Mouse (Mus musculus) stomach, embryonic 16.5 days (tissue): ENCODE results near the gene Acta1. TPM values are rescaled to one million over a fixed set of nuclear protein-coding genes. Genes with fewer than 3 reads are reported as not detected.

Source experiments
- ATAC-seq: fragments of 200-750 bp; cut with Nextera tagmentation; 2 replicates; pipeline ENCODE4 v1.8.0; 2017; ENCODE audit warnings: moderate number of reproducible peaks, moderate TSS enrichment; ENCODE audit not compliant: insufficient read depth, low FRiP score
- H3K27ac ChIP-seq: fragments of 300-500 bp; sonication (generic); 2 replicates; pipeline ENCODE4 v1.5.1; 2014; ENCODE audit warnings: low read length
- H3K27me3 ChIP-seq: fragments of 300-500 bp; sonication (generic); 2 replicates; pipeline ENCODE4 v1.6.1; 2014; ENCODE audit warnings: low read length, control low read depth, mixed read lengths; ENCODE audit not compliant: control insufficient read depth, insufficient read depth
- H3K36me3 ChIP-seq: fragments of 300-500 bp; sonication (generic); 2 replicates; pipeline ENCODE4 v1.6.1; 2014; ENCODE audit warnings: low read length; ENCODE audit not compliant: control insufficient read depth, insufficient read depth
- H3K4me1 ChIP-seq: fragments of 300-500 bp; sonication (generic); 2 replicates; pipeline ENCODE4 v1.6.1; 2014; ENCODE audit warnings: low read length, control low read depth, mixed read lengths; ENCODE audit not compliant: control insufficient read depth, insufficient read depth
- H3K4me2 ChIP-seq: fragments of 300-500 bp; sonication (generic); 2 replicates; pipeline ENCODE4 v1.6.1; 2014; ENCODE audit warnings: low read depth, low read length, mixed read lengths
- H3K4me3 ChIP-seq: fragments of 300-500 bp; sonication (generic); replicated peaks from 2 replicates; pipeline ENCODE4 v1.5.1; 2014; ENCODE audit warnings: mild to moderate bottlenecking, low read length
- H3K9ac ChIP-seq: fragments of 300-500 bp; sonication (generic); 2 replicates; pipeline ENCODE4 v1.6.1; 2014; ENCODE audit warnings: low read length
- H3K9me3 ChIP-seq: fragments of 300-500 bp; sonication (generic); replicated peaks from 2 replicates; pipeline ENCODE4 v1.6.1; 2016; ENCODE audit warnings: low read length, control low read depth; ENCODE audit not compliant: control insufficient read depth
- WGBS: fragments of 180-500 bp; shearing (Covaris S2); extraction: QIAGEN DNeasy Blood & Tissue Kit; methylation state at CpG from one replicate; pipeline ENCODE4 v1.1.7; 2014; 5-methylcytosine and 5-hydroxymethylcytosine counted together
- polyA plus RNA-seq: library from polyadenylated mRNA; unstranded; fragments of >200 nt; fragmentation: Nextera tagmentation; extraction: Ambion mirVana; gene quantifications from 2 replicates; pipeline ENCODE4 v1.2.1, GENCODE M21; 2015

Acta1 gene
- 120 and 1,117 TPM in 2 replicates for polyA plus RNA-seq

GRCm38 (mm10) chr8:123894502-123895097, at the start of gene Acta1:
Gene Acta1, minus strand, starts transcription at chr8:123894751.
- H3K4me2 ChIP-seq, result no peak within 1 kb of the TSS
- 23% methylated on average over 15 of the region's 15 CpGs for WGBS
- no peak within 1 kb of the TSS for H3K27ac ChIP-seq
- peak; percentile 46; the same call in 1 of the 2 replicates for ATAC-seq
- no peak within 1 kb of the TSS for H3K9ac ChIP-seq
- no peaks in the 10 kb centered on the region for H3K9me3 ChIP-seq
- H3K36me3 ChIP-seq, result no peaks in the 10 kb centered on the region
- H3K27me3 ChIP-seq, result peaks cover 50% of the 10 kb centered on the region
- no peaks in the 10 kb centered on the region for H3K4me1 ChIP-seq
- H3K4me3 ChIP-seq, result no peak within 1 kb of the TSS

- WGBS, result 92% methylated on average over 7 of the region's 7 CpGs
- no peak overlapping the region for H3K27ac ChIP-seq
- H3K4me2 ChIP-seq, result no peak overlapping the region
- ATAC-seq, result no peak
- H3K4me3 ChIP-seq, result no peak overlapping the region
- H3K36me3 ChIP-seq, result peaks cover 23% of the 10 kb centered on the region; the same call in 1 of the 2 replicates
- no peaks in the 10 kb centered on the region for H3K4me1 ChIP-seq
- no peaks in the 10 kb centered on the region for H3K9me3 ChIP-seq
- H3K9ac ChIP-seq, result no peak overlapping the region
- no peaks in the 10 kb centered on the region for H3K27me3 ChIP-seq
These were observed 34.5 kb upstream of the Acta1 start for GRCm38 (mm10) chr8:123929026-123929425.

DNA sequence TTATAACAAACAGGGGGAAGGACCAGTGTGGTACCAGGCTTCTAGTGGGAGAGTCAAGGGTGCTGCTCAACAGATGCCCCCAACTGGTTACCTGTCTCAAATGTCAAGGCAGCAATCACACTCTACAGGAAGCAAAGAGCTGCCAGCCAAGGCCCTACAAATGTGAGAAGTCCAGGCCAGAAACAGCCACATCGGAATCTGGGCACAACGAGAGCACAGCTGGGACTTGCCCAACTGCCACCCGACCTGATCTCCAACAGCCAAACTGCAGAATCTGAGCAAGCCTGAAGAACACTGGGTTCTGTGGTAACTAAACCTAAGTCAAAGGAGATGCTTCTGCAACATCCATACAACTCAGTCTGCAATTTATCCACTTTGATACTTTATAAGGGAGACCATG, 31.1 kb upstream of the Acta1 start:
- Histone ChIP-seq H3K27ac (no peak overlapping the region), H3K36me3 (peaks cover 30% of the 10 kb centered on the region)

GRCm38 (mm10) chr8:123924719-123925118, 30.2 kb upstream of the Acta1 start:
- Histone ChIP-seq H3K36me3 (peaks cover 25% of the 10 kb centered on the region), H3K9me3 (no peaks in the 10 kb centered on the region), H3K4me3 (no peak overlapping the region), H3K4me1 (no peaks in the 10 kb centered on the region), H3K4me2 (no peak overlapping the region), H3K27ac (no peak overlapping the region), H3K9ac (no peak overlapping the region), H3K27me3 (no peaks in the 10 kb centered on the region)
- peak; percentile 77 for ATAC-seq
- WGBS, result 7% methylated on average over 2 of the region's 2 CpGs

More for the DNA sequence above, 31.1 kb upstream of the Acta1 start:
- WGBS, result 91% methylated on average over 3 of the region's 3 CpGs
- Histone ChIP-seq H3K4me2 (no peak overlapping the region), H3K27me3 (no peaks in the 10 kb centered on the region), H3K9me3 (no peaks in the 10 kb centered on the region), H3K4me3 (no peak overlapping the region), H3K9ac (no peak overlapping the region), H3K4me1 (no peaks in the 10 kb centered on the region)
- no peak for ATAC-seq

- no peak overlapping the region for H3K4me2 ChIP-seq
- H3K4me1 ChIP-seq, result no peaks in the 10 kb centered on the region
- H3K27me3 ChIP-seq, result no peaks in the 10 kb centered on the region
- WGBS, result 92% methylated on average over 3 of the region's 3 CpGs
- no peaks in the 10 kb centered on the region; the same call in none of the 2 replicates for H3K36me3 ChIP-seq
- no peak for ATAC-seq
- no peak overlapping the region for H3K4me3 ChIP-seq
- H3K27ac ChIP-seq, result no peak overlapping the region
- H3K9ac ChIP-seq, result no peak overlapping the region
- no peaks in the 10 kb centered on the region for H3K9me3 ChIP-seq
These were observed 20.1 kb upstream of the Acta1 start for GRCm38 (mm10) chr8:123914635-123915034.

- no peak overlapping the region for H3K9ac ChIP-seq
- H3K9me3 ChIP-seq, result no peaks in the 10 kb centered on the region
- no peak overlapping the region for H3K4me3 ChIP-seq
- no peaks in the 10 kb centered on the region; the same call in none of the 2 replicates for H3K36me3 ChIP-seq
- no peaks in the 10 kb centered on the region for H3K4me1 ChIP-seq
- ATAC-seq, result no peak
- 93% methylated on average over 4 of the region's 4 CpGs for WGBS
- H3K27ac ChIP-seq, result no peak overlapping the region
- no peaks in the 10 kb centered on the region for H3K27me3 ChIP-seq
- no peak overlapping the region for H3K4me2 ChIP-seq
These were observed 17.7 kb upstream of the Acta1 start for GRCm38 (mm10) chr8:123912265-123912664.

DNA sequence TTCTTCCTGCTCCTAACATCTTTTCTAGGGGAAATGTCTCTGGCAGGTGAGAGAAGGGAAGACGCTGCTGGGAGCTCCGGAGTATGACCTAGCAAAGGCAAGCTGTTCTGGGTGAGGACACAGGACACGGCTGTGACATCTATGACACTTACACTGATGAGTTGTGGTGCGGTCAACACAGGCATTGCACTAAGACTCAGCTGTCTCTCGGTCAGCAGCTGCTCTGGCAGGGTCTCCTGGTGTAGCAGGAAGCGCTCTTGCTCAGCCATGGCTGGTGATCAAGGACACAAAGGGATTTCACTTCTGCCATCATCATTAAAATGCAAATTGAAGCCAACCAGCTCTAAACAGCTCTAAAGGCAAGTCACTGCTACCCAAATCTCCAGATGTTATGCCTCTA, 13.1 kb upstream of the Acta1 start:
- Histone ChIP-seq H3K36me3 (peaks cover 11% of the 10 kb centered on the region), H3K9me3 (no peaks in the 10 kb centered on the region), H3K4me3 (no peak overlapping the region), H3K9ac (no peak overlapping the region), H3K27ac (no peak overlapping the region), H3K4me1 (no peaks in the 10 kb centered on the region), H3K4me2 (no peak overlapping the region), H3K27me3 (no peaks in the 10 kb centered on the region)
- WGBS, result 95% methylated on average over 6 of the region's 6 CpGs
- no peak for ATAC-seq

DNA sequence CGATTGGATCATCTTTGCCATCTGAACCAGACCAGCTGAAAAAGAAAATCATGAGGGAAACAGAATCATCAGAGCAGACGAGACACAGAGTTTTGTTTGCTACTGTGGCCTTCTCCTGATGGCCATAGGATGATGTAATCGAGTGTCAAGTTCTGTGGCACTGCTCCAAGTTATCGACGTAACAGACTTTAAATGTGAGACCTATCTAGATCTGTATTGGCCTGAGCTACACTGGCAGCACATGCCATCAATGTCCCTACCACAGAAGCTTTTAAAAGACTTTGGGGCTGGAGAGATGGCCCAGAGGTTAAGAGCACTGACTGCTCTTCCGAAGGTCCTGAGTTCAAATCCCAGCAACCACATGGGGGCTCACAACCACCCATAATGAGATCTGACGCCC, 8.1 kb upstream of the Acta1 start:
- WGBS, result 83% methylated on average over 7 of the region's 7 CpGs
- no peak overlapping the region for H3K9ac ChIP-seq
- ATAC-seq, result no peak

DNA sequence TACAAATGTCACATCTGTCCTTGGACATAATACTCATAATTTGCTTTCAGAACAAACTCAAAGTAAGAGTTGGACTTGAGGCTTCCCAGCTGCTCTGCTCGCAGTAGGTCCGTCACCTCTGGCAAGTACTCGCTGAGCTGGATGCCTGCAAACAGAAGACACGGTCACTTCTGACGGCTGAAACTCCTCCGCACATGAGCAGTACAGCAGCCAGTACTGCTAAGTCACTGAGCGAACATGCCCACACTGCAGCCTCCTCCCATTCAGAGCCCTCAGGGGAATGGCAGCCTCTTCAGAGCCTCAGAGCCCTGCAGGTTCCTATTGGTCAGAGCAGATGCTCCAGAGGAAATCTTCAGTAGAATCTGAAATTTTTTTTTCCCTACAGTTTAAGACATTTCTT, 4.8 kb upstream of the Acta1 start:
- no peaks in the 10 kb centered on the region for H3K9me3 ChIP-seq
- no peaks in the 10 kb centered on the region for H3K4me1 ChIP-seq
- no peak overlapping the region for H3K9ac ChIP-seq
- H3K4me3 ChIP-seq, result no peak overlapping the region
- 83% methylated on average over 7 of the region's 7 CpGs for WGBS
- H3K27me3 ChIP-seq, result peaks cover 12% of the 10 kb centered on the region; the same call in 1 of the 2 replicates
- no peak overlapping the region for H3K27ac ChIP-seq
- ATAC-seq, result no peak
- H3K36me3 ChIP-seq, result peaks cover 16% of the 10 kb centered on the region
- no peak overlapping the region for H3K4me2 ChIP-seq

More for the DNA sequence above, 8.1 kb upstream of the Acta1 start:
- Histone ChIP-seq H3K27ac (no peak overlapping the region), H3K9me3 (no peaks in the 10 kb centered on the region), H3K36me3 (peaks cover 17% of the 10 kb centered on the region), H3K4me3 (no peak overlapping the region), H3K4me1 (no peaks in the 10 kb centered on the region), H3K27me3 (no peaks in the 10 kb centered on the region), H3K4me2 (no peak overlapping the region)
